Mouse (Mus musculus) CD8-positive naive resting alpha-beta T cell, adult 2 months (primary cell): Measurements from ENCODE around the gene Tat.
"Not testable (repeated sequence)": the region's sequence is repeated elsewhere in the genome, so short reads cannot be mapped to it uniquely, and the experiment has no call there.

Experiments
- DNase-seq, 2 experiments: peaks; one replicate each; pipeline ENCODE4 v3.0.0; 2022; ENCODE audit warnings: low read depth in 2 of 2, low spot score in 2 of 2

Tat gene

GRCm38 (mm10) chr8:109982386-109983105 is 7.7 kb upstream of the Tat start:
- DNase-seq = no peak

GRCm38 (mm10) chr8:109983944-109984343 is 6.3 kb upstream of the Tat start:
- no peak for DNase-seq

GRCm38 (mm10) chr8:109986384-109986783 is 3.9 kb upstream of the Tat start:
- no peak for DNase-seq

GRCm38 (mm10) chr8:109987776-109988175 is 2.5 kb upstream of the Tat start:
- no peak for DNase-seq

GRCm38 (mm10) chr8:109989151-109989550 is 1.1 kb upstream of the Tat start:
- no peak for DNase-seq

- DNase-seq = no peak
These were observed 1.9 kb downstream of the Tat start for GRCm38 (mm10) chr8:109992166-109992565.

- DNase-seq = no peak
These were observed 2.7 kb downstream of the Tat start for GRCm38 (mm10) chr8:109992951-109993350.

GRCm38 (mm10) chr8:109997381-109997780 is 7.1 kb downstream of the Tat start:
- DNase-seq = no peak

- DNase-seq = no peak
These were observed 7.8 kb downstream of the Tat start for GRCm38 (mm10) chr8:109998066-109998465.

GRCm38 (mm10) chr8:109999974-110000373 is 9.7 kb downstream of the Tat start:
- DNase-seq = no peak

GRCm38 (mm10) chr8:110002953-110003352 is 12.7 kb downstream of the Tat start:
- no peak for DNase-seq

GRCm38 (mm10) chr8:110004300-110004699 is 14.1 kb downstream of the Tat start:
- no peak for DNase-seq

GRCm38 (mm10) chr8:110006312-110007023 is 16.2 kb downstream of the Tat start:
- no peak for DNase-seq

GRCm38 (mm10) chr8:110008228-110008994 is 18.2 kb downstream of the Tat start:
- no peak for DNase-seq

- DNase-seq = no peak
These were observed 18.8 kb downstream of the Tat start for GRCm38 (mm10) chr8:110008995-110009446.

- DNase-seq = peak in 1 of 2 experiments; percentile 2
These were observed 20.6 kb downstream of the Tat start for GRCm38 (mm10) chr8:110010868-110011267.

- no peak for DNase-seq
These were observed 31.8 kb downstream of the Tat start for GRCm38 (mm10) chr8:110022081-110022480.

GRCm38 (mm10) chr8:110022768-110023344 is 32.6 kb downstream of the Tat start:
- DNase-seq = no peak

- DNase-seq = not testable (repeated sequence)
These were observed 43.5 kb downstream of the Tat start for GRCm38 (mm10) chr8:110033771-110034170.

- DNase-seq = no peak
These were observed 44.1 kb downstream of the Tat start for GRCm38 (mm10) chr8:110034331-110034730.

GRCm38 (mm10) chr8:110036156-110036555 is 45.9 kb downstream of the Tat start:
- DNase-seq = no peak
